Mouse (Mus musculus): ENCODE results near the gene Tbcd. TPM values are rescaled to one million over a fixed set of nuclear protein-coding genes. Genes with fewer than 3 reads are reported as not detected.
A peak's percentile ranks its signal among the peaks of the same experiment; 100 is the strongest.

Tbcd gene
- polyA plus RNA-seq, 1 experiment from 2014 or later: 35.1 TPM

DNA sequence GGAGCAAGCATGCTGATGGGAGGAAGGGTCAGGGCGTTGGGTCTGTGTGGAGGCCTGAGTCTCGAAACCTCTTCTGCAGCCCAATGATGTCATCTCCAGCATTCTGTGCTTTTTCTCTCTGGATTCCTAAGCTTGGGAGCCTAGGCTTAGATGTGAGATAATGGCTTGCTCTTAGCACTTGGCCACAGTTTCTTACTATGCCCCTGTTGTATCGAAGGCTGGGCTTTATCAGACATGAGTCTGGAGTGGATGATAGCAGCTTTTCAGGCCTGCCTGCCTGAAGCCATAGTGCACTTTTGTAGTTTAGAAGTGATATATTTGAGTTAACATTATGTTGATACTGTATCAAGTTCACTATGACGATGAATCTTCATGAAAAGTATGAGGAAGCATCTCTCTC lies 49.8 kb downstream of the Tbcd start:
- Histone ChIP-seq H3K27ac (ENCODE audit: low read depth, low read length) (no peak overlapping the region), H3K4me2 (replicated peaks; ENCODE audit: low read depth, low read length) (no peak overlapping the region), H3K4me3 (ENCODE audit: low read length) (no peak overlapping the region), H3K4me1 (ENCODE audit: control insufficient read depth, insufficient read depth, low read length) (no peaks in the 10 kb centered on the region), H3K36me3 (ENCODE audit: control insufficient read depth, insufficient read depth, low read length) (peaks cover 17% of the 10 kb centered on the region; the same call in 1 of the 2 replicates), H3K27me3 (ENCODE audit: control insufficient read depth, insufficient read depth, low read length) (no peaks in the 10 kb centered on the region), H3K9me3 (ENCODE audit: control insufficient read depth, low read length) (no peaks in the 10 kb centered on the region), H3K9ac (ENCODE audit: low read depth, low read length) (no peak overlapping the region)
- WGBS: 89% methylated on average over 4 of the region's 4 CpGs
- ATAC-seq (ENCODE audit: low FRiP score, low TSS enrichment): no peak

DNA sequence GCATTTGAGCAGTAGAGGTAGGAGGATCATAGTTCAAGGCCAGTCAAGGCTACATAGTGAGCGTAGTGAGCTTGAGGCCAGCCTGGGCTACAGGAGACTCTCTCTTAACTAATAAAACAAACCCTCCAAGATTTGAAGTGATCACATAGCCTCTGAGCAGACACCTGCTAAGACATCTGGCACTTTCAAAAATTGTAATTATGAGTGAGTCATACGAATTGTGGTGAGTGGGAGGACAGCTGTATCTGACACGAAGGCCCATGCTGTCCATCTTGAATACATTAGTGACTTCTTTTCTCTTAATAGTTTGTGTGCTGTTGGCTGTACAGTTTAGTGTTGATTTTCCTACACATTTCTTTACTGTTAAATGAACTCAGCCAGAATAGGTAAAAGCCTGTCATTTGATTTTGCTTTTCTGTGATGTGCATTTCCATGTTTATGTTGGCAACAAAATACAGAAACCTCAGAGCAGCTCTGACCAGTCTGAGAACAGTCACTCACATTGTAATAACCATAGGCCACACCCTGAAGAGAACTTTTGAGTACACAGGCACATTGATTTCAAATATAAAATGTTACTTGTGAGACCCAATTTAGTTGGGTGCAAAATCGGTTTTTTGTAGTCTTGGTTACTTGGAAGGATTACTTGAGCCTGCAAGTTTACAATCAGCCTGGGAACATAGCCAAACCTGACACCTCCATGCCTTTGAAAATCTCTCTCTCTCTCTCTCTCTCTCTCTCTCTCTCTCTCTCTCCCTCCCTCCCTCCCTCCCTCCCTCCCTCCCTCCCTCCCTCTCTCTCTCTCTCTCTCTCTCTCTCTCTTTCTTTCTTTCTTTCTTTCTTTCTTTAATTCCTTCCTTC lies 50.5 kb downstream of the Tbcd start:
- H3K9ac ChIP-seq (ENCODE audit: low read depth, low read length): no peak overlapping the region
- H3K9me3 ChIP-seq (ENCODE audit: control insufficient read depth, low read length): no peaks in the 10 kb centered on the region
- peaks cover 16% of the 10 kb centered on the region; the same call in 1 of the 2 replicates for H3K36me3 ChIP-seq (ENCODE audit: control insufficient read depth, insufficient read depth, low read length)
- ATAC-seq (ENCODE audit: low FRiP score, low TSS enrichment): no peak
- no peaks in the 10 kb centered on the region for H3K4me1 ChIP-seq (ENCODE audit: control insufficient read depth, insufficient read depth, low read length)
- H3K27ac ChIP-seq (ENCODE audit: low read depth, low read length): no peak overlapping the region
- no peak overlapping the region for H3K4me2 ChIP-seq (replicated peaks; ENCODE audit: low read depth, low read length)
- 81% methylated on average over 4 of the region's 4 CpGs for WGBS
- H3K27me3 ChIP-seq (ENCODE audit: control insufficient read depth, insufficient read depth, low read length): no peaks in the 10 kb centered on the region
- no peak overlapping the region for H3K4me3 ChIP-seq (ENCODE audit: low read length)

DNA sequence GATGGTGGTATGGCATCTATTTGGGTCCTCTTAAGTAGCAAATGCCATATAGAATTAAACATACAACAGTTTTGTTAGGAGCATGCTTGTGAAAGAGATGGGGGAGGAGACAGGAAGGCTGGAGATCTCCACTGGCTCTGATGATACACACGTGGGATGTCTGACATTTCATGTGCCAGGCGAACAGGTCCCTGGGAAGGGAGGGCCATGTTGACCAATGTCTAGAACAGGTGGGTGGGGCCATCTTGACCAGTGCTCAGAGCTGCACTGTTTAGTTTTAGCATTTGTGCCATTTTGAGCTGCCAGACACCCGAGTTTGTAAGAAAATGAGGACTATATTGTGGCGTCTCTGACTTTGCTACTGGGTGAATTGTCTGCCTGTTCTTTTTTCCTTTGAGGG lies 56.7 kb downstream of the Tbcd start:
- H3K27ac ChIP-seq (ENCODE audit: low read depth, low read length): no peak overlapping the region
- ATAC-seq (ENCODE audit: low FRiP score, low TSS enrichment): no peak
- 0 out of 2 replicates have a peak, but pooled peaks cover 7% of the 10 kb centered on the region for H3K4me1 ChIP-seq (ENCODE audit: control insufficient read depth, insufficient read depth, low read length)
- no peaks in the 10 kb centered on the region for H3K9me3 ChIP-seq (ENCODE audit: control insufficient read depth, low read length)
- H3K27me3 ChIP-seq (ENCODE audit: control insufficient read depth, insufficient read depth, low read length): no peaks in the 10 kb centered on the region
- peaks cover 3% of the 10 kb centered on the region; the same call in 1 of the 2 replicates for H3K36me3 ChIP-seq (ENCODE audit: control insufficient read depth, insufficient read depth, low read length)
- H3K4me3 ChIP-seq (ENCODE audit: low read length): no peak overlapping the region
- 68% methylated on average over 4 of the region's 4 CpGs for WGBS
- H3K4me2 ChIP-seq (replicated peaks; ENCODE audit: low read depth, low read length): no peak overlapping the region
- no peak overlapping the region for H3K9ac ChIP-seq (ENCODE audit: low read depth, low read length)

DNA sequence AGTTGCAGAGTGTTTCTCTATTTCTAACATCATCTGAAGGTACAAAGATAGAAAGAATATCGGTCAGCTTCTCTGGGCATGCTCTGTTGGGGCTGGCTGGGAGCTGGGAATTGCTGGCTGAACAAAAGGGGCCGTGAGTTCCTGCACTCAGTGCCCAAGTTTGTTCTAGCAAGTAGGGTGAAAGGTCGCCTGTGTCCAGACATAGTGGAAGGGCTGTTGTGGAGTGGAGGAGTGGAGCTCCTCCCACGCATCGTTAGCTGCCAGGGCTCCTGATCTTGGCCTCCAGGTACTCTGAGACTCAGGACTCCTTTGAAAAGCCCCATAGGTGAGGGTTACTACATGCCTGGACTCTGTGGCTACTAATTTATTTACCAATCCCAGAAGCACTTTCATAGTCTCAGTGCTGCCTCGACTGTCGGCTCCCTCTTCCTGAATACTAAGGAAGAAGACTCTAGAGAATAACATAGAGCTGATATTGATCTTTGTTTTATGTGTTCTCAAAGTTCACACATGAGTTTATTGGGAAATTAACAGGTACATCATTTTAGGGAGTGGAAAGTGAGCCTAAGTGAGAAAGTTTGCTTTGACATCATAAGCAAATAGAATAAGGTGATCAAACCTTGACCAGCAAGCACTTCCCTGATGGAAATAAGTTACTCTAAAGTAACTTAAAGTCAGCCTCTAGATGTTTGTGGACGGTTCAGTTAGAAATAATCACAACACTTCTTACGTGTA lies 58.9 kb downstream of the Tbcd start:
- peak; percentile 35; the same call in 1 of the 2 replicates for ATAC-seq (ENCODE audit: low FRiP score, low TSS enrichment)
- Histone ChIP-seq H3K4me2 (replicated peaks; ENCODE audit: low read depth, low read length) (no peak overlapping the region), H3K4me1 (ENCODE audit: control insufficient read depth, insufficient read depth, low read length) (0 out of 2 replicates have a peak, but pooled peaks cover 7% of the 10 kb centered on the region), H3K9ac (ENCODE audit: low read depth, low read length) (no peak overlapping the region), H3K27ac (ENCODE audit: low read depth, low read length) (no peak overlapping the region), H3K36me3 (ENCODE audit: control insufficient read depth, insufficient read depth, low read length) (no peaks in the 10 kb centered on the region), H3K9me3 (ENCODE audit: control insufficient read depth, low read length) (no peaks in the 10 kb centered on the region), H3K27me3 (ENCODE audit: control insufficient read depth, insufficient read depth, low read length) (no peaks in the 10 kb centered on the region), H3K4me3 (ENCODE audit: low read length) (no peak overlapping the region)
- 51% methylated on average over 9 of the region's 9 CpGs for WGBS

DNA sequence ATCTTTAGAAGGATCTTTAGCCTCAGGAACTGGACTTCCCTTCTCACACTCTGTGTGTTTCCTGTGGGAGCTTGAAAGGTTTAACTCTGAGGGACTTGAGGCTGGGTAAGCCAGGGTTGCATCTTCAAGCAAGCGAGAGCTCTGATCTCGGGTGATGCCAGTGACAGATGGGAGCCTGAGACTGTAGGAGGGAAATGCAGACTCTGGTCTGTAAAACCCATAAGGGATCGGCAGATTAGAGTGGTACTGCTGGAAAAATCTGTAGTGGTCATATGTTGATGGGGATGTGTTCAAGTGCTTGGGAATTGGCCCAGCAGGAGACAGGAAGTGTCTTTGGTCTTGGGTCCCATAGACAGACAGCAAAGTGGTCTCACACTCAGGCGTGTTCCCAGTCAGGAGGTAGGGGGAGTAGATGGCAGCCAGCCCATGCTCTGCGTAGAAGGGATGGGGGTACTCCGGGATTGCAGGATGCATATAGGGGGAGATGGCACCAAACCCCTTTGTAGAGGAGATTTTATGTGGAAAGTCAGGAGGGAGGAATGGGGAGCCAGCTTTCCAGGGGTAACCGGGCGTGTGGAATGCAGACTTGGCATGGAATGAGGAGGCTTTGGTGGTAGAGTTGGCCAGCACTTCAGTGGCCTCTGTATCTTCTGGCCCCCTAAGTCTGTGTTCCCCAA lies 61.3 kb downstream of the Tbcd start:
- Histone ChIP-seq H3K9me3 (ENCODE audit: control insufficient read depth, low read length) (no peaks in the 10 kb centered on the region), H3K36me3 (ENCODE audit: control insufficient read depth, insufficient read depth, low read length) (no peaks in the 10 kb centered on the region), H3K27ac (ENCODE audit: low read depth, low read length) (no peak overlapping the region), H3K4me1 (ENCODE audit: control insufficient read depth, insufficient read depth, low read length) (0 out of 2 replicates have a peak, but pooled peaks cover 7% of the 10 kb centered on the region), H3K27me3 (ENCODE audit: control insufficient read depth, insufficient read depth, low read length) (no peaks in the 10 kb centered on the region), H3K4me2 (replicated peaks; ENCODE audit: low read depth, low read length) (no peak overlapping the region), H3K9ac (ENCODE audit: low read depth, low read length) (no peak overlapping the region), H3K4me3 (ENCODE audit: low read length) (no peak overlapping the region)
- no peak for ATAC-seq (ENCODE audit: low FRiP score, low TSS enrichment)
- WGBS: 92% methylated on average over 8 of the region's 8 CpGs

DNA sequence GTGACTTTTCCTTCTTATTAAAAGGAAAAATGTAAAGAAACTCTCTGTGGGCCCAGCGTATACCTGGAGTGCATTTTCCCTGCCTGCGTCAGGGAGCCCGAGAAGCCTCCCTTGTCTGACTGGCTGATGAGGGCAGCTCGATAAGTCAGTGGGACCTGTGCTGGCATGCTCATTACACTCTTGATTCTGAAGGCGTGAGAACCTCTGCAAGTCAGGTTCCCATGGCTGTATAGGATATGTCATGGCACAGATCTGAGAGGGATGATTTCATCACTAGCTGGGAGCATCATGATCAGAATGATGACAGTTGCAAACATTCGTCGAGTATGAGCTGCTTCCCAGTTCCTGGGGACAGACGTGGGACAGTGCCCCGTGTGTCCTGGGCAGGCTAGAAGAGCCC lies 64.2 kb downstream of the Tbcd start:
- Histone ChIP-seq H3K4me2 (replicated peaks; ENCODE audit: low read depth, low read length) (no peak overlapping the region), H3K4me1 (ENCODE audit: control insufficient read depth, insufficient read depth, low read length) (peaks cover 7% of the 10 kb centered on the region; the same call in 1 of the 2 replicates), H3K36me3 (ENCODE audit: control insufficient read depth, insufficient read depth, low read length) (no peaks in the 10 kb centered on the region), H3K9me3 (ENCODE audit: control insufficient read depth, low read length) (no peaks in the 10 kb centered on the region), H3K4me3 (ENCODE audit: low read length) (no peak overlapping the region), H3K9ac (ENCODE audit: low read depth, low read length) (no peak overlapping the region), H3K27ac (ENCODE audit: low read depth, low read length) (no peak overlapping the region), H3K27me3 (ENCODE audit: control insufficient read depth, insufficient read depth, low read length) (no peaks in the 10 kb centered on the region)
- no peak for ATAC-seq (ENCODE audit: low FRiP score, low TSS enrichment)
- 86% methylated on average over 9 of the region's 9 CpGs for WGBS

DNA sequence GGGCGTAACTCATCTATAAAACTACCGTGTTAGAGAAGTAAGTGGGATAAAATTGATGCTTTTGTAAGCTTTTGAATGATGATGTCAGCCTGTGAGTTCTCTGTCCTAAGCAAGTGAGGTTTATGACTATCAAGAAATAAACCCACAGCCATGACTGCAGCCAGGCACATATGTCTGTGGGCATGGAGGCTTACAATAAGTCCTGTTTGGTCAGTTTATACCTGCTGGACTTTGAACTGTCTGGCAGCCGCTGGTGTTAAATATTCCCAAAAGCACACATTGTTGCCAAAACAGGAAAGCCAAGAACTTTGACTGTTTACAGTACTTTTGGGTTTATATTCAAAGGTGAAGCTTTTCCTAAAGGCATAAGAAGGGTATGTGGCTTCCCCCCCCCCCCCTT lies 65.2 kb downstream of the Tbcd start:
- Histone ChIP-seq H3K4me1 (ENCODE audit: control insufficient read depth, insufficient read depth, low read length) (peaks cover 7% of the 10 kb centered on the region; the same call in 1 of the 2 replicates), H3K27ac (ENCODE audit: low read depth, low read length) (no peak overlapping the region), H3K4me3 (ENCODE audit: low read length) (no peak overlapping the region), H3K27me3 (ENCODE audit: control insufficient read depth, insufficient read depth, low read length) (no peaks in the 10 kb centered on the region), H3K9ac (ENCODE audit: low read depth, low read length) (no peak overlapping the region), H3K9me3 (ENCODE audit: control insufficient read depth, low read length) (no peaks in the 10 kb centered on the region), H3K4me2 (replicated peaks; ENCODE audit: low read depth, low read length) (no peak overlapping the region), H3K36me3 (ENCODE audit: control insufficient read depth, insufficient read depth, low read length) (no peaks in the 10 kb centered on the region)
- WGBS: 82% methylated on average over 3 of the region's 3 CpGs
- no peak for ATAC-seq (ENCODE audit: low FRiP score, low TSS enrichment)

DNA sequence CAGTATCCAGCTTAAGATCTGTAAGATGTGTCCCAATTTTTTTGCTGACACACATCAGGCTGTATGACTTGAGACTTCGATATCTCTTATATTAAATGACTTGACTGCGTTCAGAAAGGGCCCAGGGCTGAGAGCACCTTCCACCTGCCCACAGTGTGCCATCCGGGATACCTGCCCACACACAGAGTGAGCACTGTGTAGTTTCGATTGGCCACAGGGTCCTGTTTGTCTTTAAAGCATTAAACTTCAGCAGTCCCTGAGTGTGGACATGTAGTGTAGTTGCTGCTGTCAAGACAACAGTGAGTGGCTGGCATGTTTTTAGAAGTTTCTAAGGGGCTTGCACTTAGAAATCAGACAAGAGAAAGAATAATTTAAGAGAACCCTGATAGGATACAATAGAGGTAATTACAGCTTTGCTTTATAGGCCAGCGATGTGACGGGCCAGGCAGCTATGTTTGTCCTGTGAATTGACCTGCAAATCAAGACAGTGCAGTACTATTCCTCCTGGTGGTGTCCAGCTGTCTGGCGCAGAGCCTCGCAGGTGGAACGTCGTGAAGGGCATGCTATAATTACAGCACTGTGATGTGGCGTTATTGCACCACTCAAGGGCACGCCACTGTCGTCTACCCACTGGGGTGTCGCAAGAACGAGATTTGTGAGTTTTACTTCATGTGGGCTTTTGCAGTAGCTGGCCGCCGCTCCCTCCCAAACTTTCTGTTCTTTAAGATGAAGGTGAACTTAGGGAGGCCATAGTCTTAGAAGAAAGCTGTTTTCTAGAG lies 66.1 kb downstream of the Tbcd start:
- WGBS: 69% methylated on average over 17 of the region's 17 CpGs
- H3K27me3 ChIP-seq (ENCODE audit: control insufficient read depth, insufficient read depth, low read length): no peaks in the 10 kb centered on the region
- no peaks in the 10 kb centered on the region for H3K9me3 ChIP-seq (ENCODE audit: control insufficient read depth, low read length)
- H3K27ac ChIP-seq (ENCODE audit: low read depth, low read length): no peak overlapping the region
- H3K4me1 ChIP-seq (ENCODE audit: control insufficient read depth, insufficient read depth, low read length): peaks cover 7% of the 10 kb centered on the region; the same call in 1 of the 2 replicates
- no peak overlapping the region for H3K4me3 ChIP-seq (ENCODE audit: low read length)
- H3K4me2 ChIP-seq (replicated peaks; ENCODE audit: low read depth, low read length): no peak overlapping the region
- ATAC-seq (ENCODE audit: low FRiP score, low TSS enrichment): no peak
- H3K9ac ChIP-seq (ENCODE audit: low read depth, low read length): no peak overlapping the region
- no peaks in the 10 kb centered on the region for H3K36me3 ChIP-seq (ENCODE audit: control insufficient read depth, insufficient read depth, low read length)

All from kidney, embryonic 14.5 days (tissue).